Mouse (Mus musculus) cerebellum, postnatal 10 days (tissue): ENCODE data around the gene Car12.

Experiments used
- DNase-seq, 2 experiments: peaks; one replicate each; pipeline ENCODE4 v3.0.0; 2021; ENCODE audit warnings: mixed read lengths in 2 of 2

The Car12 gene

DNA sequence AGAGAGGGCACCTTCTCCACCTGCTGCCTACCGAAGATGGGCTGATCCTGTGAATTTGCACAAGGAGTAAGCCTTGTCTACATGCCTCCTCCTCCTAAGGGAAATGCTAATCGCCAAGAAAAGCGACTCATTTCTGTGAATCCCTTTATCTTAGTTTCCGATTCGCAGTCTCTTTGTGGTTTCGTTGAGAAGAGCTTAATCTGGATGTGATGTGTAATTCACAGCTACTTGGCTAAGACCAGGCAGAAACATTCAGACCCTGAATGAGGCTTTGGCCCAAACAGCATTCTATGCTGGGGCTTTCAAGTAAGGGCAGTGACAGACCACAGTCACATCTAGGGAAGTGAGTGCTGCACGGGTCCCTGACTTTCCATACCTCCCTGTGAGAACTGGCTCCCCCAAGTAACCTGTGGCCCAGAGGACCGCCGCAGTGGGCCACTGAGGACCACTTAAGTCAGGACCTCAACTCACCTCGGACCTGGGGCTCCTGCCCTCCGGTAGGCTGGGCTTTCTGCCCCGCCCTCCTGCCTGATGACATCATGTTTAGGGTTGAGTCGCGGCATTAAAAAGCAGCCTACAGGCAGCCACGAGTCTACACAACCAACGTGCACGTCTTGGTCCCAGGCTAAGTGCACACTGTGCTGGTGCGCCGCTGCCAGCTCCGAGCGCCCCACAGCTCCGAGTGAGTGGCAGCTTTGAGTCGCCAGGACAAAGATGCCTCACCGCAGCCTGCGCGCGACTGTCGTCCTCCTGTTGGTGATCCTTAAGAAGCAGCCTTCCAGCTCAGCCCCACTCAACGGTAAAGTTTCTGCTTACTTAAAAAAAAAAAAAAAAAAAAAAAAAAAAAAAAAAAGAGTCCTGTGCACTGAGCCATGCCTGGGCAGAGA is at the start of gene Car12:
Gene Car12, plus strand, starts transcription at position 552 of the 887 bp plus-strand sequence.
- DNase-seq: peak; percentile 42 to 60

DNA sequence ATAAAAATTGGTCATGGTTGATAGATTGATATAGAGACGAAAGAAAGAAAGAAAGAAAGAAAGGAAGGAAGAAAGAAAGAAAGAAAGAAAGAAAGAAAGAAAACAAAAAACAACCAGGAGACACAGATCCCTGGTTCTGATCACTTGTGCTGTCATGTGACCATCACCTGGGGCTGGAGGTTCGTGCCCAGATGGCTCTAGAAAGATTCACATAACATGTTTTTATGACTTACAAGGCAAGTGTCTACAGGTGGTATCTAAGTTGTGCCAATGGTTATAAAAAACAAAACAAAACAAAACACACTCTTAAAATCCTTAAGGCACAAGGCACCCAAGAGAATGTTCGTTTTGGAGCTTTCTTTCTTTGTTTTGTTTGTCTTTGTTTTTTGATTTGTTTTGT is 49.7 kb upstream of the Car12 start:
- no peak for DNase-seq

DNA sequence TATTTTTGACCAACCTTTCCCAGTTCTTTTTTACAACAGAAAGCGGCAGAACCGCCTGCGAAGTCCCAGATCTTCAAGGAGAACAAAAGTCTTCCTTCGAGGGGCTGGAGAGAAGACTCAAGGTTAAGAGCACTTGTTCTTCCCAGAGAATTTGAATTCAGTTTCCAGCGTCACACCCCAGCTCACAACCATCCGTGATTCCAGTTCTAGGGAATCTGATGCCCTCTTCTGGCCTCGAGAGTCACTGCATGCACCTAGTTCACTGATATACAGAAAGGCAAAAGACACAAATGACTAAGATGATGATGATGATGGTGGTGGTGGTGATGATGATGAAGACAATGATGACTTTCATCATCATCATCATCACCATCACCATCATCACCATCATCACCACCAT is 48.9 kb upstream of the Car12 start:
- no peak for DNase-seq

DNA sequence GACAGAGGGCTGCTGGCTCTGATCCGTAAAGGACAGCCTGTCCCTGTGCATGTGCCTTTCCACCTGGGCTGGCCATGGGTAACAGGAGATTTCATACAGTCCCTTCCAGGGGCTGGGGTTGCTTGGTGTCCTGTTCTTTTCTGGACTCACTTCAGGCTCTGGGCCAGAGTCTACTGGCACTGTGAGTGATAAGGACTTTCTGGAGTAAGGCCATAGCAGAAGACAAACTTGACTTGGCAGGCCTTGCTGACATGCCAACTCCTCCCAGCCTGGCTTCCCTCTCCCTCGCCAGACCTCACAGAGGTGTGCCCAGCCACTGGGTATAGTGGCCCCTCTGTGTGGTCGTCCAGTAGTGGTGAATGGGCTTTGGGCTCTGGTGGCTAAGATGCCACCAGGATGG is 47.3 kb upstream of the Car12 start:
- peak; percentile 63 to 73 for DNase-seq

DNA sequence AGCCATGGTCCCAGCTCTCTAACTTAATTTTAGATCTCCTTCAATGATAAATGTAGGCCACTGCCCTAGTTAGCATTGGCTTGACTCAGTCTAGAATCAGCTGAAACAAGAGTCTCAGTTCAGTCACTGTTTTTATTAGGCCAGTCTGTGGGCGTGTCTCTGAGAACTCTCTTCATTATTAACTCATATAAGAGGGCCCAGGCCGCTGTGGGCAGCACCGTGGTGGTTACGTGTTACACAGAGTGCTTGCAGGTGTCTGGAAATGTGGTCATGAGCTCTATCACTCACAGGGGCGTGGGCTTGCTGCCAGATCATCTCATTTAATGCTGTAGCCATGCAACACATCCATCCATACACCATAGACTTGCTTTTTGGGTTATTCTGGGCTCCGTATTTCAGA is 46.4 kb upstream of the Car12 start:
- peak; percentile 43 to 46 for DNase-seq

DNA sequence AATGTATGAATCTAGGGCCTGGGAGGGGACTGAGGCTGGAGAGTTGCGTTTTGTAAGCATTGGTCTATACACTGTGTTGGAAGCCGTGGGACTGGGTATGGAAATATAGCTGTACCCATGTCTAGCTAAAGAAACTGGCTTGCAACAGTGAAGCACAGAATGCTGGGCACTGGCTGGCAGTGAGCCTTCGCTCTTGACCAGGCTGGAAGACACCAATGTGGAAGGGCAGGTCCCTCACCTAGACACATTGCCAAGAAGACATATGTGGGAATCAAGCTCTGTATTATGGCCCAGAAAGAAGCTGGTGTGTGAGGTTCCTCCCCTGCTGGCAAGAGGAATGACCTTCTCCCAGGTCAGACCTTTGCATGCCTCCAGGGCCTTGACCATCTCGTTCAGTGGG is 45.6 kb upstream of the Car12 start:
- DNase-seq: peak in 1 of 2 experiments; percentile 51

DNA sequence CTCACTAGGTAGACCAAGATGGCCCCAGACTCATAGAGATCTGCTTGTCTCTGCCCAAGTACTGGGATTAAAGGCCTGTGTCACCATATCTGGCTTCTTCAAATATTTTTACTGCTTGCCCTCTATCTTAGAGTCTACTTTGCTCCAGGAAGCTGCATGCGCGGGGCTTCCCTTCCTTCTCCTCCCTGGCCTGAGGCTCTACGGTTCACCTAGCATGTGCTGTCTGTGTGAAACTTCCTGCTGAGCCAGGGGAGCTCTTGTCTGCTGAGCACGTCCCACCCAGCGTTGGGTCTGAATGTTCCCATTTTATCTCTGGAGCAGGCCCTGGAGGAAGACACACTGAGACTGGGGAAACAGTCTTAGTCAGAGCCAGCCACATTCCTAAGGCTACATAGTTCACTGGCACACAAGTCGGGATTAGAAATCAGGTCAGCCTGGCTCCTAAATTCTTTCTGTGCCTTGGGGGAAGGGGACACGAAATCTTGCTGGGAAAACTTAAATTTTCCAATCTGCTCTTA is 43.9 kb upstream of the Car12 start:
- no peak for DNase-seq

DNA sequence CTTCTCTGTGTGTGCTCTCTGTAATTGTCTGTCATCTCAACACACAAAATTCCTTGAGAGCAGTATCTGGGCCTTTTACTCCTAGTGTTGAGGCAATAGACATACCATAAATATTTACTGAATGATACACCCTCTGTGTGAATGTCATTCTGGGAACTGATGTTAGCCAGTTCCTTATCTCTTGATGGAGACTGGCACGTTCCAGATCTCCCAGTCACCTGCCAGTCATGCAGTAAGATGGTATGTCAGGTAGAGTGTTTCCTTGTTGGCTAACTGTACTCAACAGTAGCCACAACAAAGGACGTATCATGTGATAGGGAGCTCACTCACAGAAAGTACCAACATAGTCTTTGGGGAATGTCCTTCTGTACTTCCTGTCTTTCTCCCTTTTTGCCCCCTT is 39.7 kb upstream of the Car12 start:
- no peak for DNase-seq

DNA sequence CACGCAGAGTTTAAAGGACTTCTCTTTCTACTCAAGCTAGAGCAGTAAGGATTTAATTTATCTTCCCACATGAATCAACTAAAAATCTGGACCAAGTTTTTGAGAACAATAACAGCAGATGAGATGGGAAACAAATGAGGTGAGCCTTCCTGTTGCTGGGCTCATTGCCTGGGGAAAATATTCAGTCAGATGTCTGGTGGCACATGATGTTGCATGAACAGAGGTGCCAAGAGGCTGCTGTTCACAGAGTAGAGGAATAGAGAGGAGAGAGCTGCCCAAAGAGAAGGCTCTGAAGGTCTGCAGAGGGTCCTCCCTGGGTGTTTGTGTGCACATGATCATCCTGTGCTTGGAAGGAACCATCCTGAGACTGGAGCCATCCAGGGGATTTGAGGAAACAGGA is 37.9 kb upstream of the Car12 start:
- no peak for DNase-seq

DNA sequence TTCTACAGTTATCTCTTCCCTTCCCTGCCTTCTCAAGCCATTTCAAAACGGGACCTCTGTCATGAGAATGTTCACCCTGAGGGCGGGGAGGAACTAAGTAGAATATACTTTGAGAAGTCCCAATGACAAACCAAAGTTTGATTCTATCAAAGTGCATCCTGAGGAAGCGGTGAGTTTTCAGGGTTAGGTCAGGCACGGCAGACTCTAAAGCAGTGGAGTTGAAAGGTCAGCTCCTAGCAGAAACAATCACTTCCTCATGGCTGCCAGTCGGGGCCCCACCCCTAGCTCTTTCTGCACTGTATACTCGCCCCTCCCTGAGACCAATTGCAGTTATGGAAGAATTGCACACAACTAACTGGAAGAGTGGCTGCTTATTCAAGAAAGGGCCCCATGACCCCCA is 33.4 kb upstream of the Car12 start:
- no peak for DNase-seq

DNA sequence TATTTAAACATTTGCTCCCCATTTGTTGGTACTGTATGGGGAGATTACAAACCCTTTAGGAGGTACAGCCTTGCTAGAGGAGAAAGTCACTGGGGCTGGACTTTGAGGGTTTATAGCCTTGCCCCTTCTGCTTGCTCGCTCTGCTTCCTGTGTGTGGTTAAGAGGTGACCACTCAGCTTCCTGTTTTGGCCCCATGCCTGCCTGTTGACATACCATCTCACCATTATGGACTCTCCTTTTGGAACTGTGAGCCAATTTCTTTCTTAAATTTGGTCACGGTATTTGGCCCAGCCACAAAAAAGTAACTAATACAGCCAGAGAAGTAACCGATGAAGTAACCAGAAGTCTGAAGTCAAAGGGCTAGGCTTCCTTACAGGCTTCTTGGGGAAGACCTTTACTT is 30.7 kb upstream of the Car12 start:
- DNase-seq: no peak

DNA sequence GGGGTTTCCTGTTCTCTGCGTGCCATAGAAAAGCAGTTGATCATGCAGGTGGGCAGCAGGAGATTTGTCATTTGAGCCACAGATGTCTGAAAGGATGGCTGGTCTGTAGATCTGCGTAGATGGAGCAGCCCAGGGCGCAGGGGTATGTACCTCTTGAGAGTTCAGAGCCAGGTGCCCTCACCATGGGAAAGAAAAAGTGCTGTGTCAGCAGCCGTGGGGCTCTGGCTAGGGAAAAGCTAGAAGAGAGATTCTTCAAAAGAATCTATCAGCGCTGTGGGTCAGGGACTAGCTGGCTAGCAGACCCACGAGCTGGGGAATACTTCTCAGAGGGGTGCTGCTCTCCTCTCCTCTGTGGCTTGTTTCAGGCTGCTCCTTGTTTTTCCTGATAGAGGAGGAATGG is 27.8 kb upstream of the Car12 start:
- DNase-seq: no peak

DNA sequence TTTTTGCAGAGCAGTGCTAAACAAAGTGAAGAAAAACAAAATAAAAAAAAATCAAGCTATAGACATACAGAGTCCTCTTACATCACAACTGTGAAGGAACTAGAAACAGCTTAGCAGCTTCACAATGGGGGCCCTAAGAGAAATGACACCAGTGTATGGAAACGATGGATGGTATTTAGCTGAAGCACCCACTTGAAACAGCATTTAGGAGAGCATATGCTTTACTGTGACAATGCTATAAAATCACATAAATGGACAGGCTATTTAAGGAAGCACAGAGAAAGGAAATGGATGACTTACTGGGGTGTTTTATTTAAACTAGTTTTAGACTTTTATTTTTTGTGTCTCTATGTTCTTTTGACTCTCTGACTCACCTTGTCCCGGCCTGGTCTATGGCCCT is 25.8 kb upstream of the Car12 start:
- no peak for DNase-seq

DNA sequence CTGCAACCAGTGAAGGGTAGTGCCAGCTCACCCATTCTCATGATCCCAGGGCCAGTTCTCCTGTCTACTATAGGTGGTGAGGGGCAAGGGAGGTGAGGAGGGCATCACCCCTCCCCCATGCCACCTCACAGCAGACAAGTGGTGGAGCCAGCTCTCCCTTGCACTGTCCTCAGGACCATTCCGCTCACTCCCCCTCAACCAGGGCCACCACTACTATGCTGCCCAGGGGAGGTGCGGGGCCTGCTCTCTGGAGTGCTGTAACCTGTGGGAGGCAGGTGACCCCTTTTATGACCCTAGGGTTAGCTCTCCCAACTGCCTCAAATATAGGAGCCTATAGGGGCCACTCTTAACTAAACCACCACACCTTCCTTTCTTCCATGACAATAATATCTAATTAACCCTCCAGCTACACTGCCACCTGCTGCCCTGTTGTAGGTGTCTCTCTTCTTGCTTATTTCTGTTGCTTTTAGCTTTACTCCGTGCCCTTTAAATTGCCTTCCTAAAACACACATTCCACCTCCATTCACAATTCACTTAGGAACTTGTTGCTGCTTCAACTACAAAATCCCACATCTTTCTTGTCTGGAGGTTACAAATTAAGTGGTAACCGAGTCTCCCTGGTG is 21.7 kb upstream of the Car12 start:
- peak in 1 of 2 experiments; percentile 36 for DNase-seq

DNA sequence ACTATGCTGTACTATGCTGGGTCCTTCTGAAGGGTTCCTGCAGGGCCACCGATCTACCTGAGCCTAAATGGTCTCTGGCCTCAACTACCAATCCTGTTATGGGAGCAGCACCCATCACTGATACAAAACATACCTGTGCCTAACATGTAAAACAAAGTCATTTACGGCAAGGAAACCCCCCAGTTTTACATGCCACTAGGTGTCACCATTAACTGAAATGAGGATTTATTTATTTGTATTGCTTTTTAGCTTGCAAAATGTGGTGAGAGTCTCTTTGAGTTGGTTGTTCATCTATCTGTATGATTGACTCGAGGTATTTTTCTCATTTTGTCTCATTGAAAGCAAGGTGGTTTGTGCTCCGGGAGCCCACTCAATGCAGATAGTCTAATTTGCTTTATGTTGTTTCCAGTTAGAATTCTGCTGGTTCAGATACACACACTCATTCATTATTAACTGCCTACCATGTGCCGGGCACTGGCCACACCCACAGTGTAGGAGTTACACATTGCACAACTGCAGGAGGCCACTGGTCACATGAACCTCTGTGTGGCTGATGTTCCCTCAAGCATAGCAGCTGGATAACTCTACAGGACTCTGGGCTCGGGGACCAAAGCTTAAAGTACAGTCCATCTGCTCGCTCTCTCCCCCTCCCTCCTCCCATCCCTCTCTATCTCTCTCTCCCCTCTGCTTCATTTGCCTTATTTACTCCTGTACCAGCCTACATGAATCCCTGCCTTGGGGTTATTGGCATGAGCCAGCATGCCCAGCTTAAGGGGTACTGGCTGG is 15.9 kb upstream of the Car12 start:
- DNase-seq: no peak

DNA sequence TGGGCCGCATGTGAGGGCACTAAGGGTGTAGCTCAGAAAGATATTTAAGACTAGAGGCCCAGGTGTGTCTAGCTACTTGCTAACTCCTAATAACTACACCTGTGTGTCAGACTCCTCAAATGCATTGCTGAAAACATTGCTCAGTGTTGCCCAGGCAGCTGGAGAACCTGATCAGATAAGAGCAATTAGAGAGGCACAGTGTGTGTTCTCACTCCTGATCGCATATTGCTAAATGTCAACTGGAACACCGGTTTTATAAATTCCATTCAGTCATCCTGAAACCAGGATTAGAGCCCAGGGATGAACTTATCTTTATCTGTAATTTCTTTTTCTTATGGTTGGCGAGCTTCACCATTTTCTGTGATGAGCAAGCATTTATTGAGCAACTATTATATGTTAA is 13.7 kb upstream of the Car12 start:
- DNase-seq: no peak

DNA sequence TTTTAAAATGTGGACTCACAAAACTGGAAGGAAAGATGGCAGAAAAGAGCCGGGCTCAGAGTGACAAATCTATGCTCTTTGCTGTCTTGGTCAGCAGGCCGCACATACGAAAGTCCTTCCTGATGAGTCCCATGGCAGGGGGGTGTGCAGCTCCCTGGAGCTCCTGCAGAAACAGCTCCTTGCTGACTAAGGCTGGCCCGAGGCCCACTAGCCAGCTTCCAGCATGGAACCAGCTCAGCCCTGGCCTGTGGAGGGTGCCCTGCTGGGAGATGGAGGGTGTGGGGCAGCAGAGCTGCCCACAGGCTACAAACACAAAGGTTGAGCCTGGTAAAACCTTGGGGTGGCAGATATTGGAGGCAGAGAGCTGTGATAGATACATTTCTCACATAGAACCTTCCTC is 10.5 kb upstream of the Car12 start:
- DNase-seq: peak in 1 of 2 experiments; percentile 60

DNA sequence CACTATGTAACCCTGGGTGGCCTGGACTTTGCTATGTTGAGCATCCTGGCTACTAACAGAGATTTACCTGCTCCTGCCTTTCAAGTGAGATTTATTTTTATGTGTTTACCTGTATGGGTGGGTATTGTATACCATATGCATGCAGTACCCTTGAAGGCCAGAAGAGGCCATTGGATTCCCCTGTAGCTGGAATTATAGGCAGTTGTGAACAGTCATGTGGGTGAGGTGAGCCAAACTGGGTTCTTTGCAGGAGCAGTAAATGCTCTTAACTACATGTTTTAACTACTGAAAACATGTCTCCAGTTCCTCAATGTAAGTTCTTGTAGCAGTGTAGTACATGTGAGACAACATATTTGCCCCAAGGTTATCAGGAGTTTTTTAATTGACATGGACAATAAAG is 8.1 kb upstream of the Car12 start:
- no peak for DNase-seq

DNA sequence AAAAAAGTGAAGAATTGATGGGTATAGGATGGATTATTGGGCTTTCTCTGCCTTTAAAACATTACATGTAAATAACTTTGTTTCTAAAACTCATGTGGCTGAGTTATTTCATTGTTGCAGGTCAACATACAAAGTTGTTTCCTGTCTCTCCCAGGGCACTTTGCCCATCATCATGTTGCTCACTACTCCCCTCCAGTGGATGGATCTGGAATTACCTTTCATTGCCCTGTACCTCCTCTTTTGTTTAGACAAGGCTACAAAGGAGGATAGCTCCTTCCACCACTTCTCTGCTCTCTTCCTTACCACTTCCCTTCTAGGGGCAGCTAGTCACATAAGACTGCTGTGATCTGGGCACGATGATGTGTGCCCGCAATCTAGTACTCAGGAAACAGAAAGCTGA is 7.7 kb upstream of the Car12 start:
- peak; percentile 83 to 88 for DNase-seq

DNA sequence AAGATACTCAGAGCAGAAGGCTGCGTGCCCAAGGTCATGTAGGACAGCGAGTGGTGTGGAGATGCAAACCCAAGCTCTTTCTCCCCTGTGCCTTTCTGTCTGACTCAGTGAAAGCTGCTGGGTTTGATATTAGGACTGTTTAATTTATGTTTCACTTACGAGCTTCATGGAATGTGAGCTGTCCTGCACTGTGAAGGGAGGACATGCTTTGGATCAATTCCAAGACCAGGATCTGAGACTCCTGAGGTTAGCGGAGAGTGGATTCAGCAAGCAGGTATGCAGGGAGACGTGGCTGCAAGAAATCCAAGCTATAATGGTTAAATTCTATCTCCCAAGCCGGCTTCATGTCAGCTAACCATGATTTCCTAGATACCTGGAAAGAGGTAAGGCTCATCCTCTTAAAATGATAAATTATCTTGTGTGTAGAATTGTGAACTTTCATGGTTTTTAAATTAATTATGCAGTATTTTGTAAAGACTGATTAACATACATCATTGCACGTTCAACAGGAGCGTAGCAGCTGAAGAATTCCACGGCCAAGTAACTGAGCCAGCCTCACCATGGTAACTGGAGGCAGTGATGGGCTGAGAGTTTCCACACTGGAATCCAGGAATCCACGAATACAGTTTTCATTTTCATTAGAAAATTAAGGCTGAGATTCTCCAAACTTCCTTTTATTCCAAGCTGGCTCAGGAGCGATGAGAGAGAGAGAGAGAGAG is 5.3 kb upstream of the Car12 start:
- peak; percentile 67 for DNase-seq

DNA sequence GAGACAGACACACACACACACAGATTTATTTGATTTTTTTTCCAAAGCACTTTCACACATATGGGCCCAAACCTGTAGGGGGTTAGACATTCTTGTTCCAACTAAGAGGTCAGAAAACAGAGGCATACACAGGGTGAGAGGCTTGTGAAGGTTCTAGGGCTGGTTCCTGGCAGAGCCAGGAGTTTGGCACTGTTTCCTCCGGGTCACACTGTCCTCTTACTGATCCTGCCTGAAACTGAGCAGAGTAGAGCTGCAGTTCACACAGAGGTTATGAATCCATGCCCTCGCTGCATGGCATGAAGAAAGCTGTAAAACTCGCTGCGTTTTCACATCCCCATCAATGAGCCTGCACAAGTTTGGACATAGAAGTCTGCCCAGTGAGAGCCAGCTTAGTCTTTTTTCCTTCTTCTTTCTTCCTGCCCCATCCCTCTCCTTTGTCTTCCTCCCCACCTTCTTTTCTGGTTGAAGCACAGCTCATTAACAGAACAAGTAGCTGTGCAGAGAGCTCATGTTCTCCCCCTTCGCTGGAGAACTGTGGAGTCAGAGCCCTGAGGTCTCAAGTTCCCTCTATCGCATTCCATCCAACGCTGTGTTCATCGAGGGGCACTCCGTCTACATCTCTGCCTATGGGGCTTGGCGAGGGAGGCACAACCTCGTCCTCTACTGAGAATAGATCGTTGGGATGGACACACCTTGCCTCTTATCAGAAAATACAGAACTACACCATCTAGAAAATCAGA is 4.5 kb upstream of the Car12 start:
- DNase-seq: peak in 1 of 2 experiments; percentile 39

DNA sequence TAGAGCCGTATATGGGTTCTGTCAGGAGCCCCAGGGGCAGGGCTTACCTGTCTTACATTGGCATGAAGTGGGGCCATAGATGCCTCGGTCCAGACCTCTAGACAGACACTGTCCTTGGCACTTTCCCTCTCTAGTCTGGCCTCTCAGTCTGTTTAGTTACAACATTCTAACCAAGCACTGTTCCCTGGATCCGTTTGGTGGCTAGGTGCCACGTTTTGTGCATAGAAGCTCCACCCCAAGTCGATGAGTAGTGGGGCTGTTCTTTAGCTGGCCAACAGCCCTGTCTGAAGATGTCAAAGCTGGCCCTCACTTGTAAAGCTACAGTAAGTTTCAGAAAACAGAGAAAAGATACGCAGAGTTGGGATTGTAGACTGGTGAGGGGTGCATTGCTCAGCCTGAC is 2.9 kb upstream of the Car12 start:
- DNase-seq: peak in 1 of 2 experiments; percentile 44
